8 mouse cellular contexts compared by ENCODE assay signal in the genomic region with DNA sequence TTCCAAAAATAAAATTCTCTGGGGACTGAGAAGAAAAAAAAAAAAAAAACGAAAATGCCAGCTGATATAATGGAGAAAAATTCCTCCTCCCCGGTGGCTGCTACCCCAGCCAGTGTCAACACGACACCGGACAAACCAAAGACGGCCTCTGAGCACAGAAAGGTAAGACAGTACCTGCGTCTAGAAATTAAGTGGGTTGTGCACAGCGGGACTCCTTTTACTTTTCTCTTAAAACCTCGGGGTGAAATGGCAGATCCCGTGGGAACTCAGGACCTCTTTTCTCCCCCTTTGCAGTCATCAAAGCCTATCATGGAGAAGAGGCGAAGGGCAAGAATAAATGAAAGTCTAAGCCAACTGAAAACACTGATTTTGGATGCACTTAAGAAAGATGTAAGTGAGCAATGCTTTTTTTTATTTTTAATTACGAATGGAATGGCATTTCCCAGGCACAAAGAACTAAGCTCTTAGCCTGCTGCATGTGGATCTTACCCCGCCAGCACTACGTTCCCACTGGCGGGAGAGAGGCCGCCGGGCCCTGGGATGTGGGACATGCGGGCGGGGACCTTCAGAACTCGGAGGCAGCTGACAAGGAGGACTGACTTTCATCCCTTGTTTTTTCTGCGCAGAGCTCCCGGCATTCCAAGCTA. TPM values are rescaled to one million over a fixed set of nuclear protein-coding genes. Genes with fewer than 3 reads are reported as not detected.
DNase-seq lines count a peak whose midpoint lies in the region; ATAC-seq and TF ChIP-seq lines count a peak whose summit lies in the region.

No protein-coding gene starts in this region.

- peaks cover 12% of the 10 kb centered on the region for H3K36me3 ChIP-seq in C2C12 (ENCODE audit: control insufficient read depth, insufficient read depth)
- no peaks in the 10 kb centered on the region for H3K36me3 ChIP-seq in forebrain, embryonic 12.5 days (replicated peaks)
- no peaks in the 10 kb centered on the region for H3K36me3 ChIP-seq in intestine, embryonic 15.5 days
- no peaks in the 10 kb centered on the region for H3K36me3 ChIP-seq in midbrain, embryonic 15.5 days (replicated peaks)

- peak overlapping the region; percentile 89 for H3K27ac ChIP-seq in forebrain, embryonic 12.5 days
- H3K27ac ChIP-seq in intestine, embryonic 15.5 days: peak overlapping the region; percentile 95
- H3K27ac ChIP-seq in midbrain, embryonic 15.5 days: peak overlapping the region; percentile 58

- peaks cover 73% of the 10 kb centered on the region for H3K4me1 ChIP-seq in forebrain, embryonic 12.5 days
- H3K4me1 ChIP-seq in intestine, embryonic 15.5 days (replicated peaks): peaks cover 43% of the 10 kb centered on the region
- peaks cover 59% of the 10 kb centered on the region for H3K4me1 ChIP-seq in midbrain, embryonic 15.5 days

- H3K79me2 ChIP-seq in C2C12 (ENCODE audit: control insufficient read depth, insufficient read depth): peaks cover 35% of the 10 kb centered on the region

- H3K27me3 ChIP-seq in C2C12 (ENCODE audit: control insufficient read depth, insufficient read depth, insufficient read length): no peaks in the 10 kb centered on the region
- peaks cover 33% of the 10 kb centered on the region for H3K27me3 ChIP-seq in forebrain, embryonic 12.5 days
- H3K27me3 ChIP-seq in intestine, embryonic 15.5 days (replicated peaks): no peaks in the 10 kb centered on the region
- H3K27me3 ChIP-seq in midbrain, embryonic 15.5 days (replicated peaks): peaks cover 34% of the 10 kb centered on the region

- H3K79me3 ChIP-seq in C2C12 (ENCODE audit: low read depth): peaks cover 27% of the 10 kb centered on the region

- peak overlapping the region; percentile 68 for H3K4me3 ChIP-seq in C2C12 (ENCODE audit: insufficient read depth, poor library complexity, severe bottlenecking)
- H3K4me3 ChIP-seq in forebrain, embryonic 12.5 days (replicated peaks): peak overlapping the region; percentile 70
- H3K4me3 ChIP-seq in intestine, embryonic 15.5 days (replicated peaks): peak overlapping the region; percentile 65
- peak overlapping the region; percentile 53 for H3K4me3 ChIP-seq in midbrain, embryonic 15.5 days

- H3K9me3 ChIP-seq in forebrain, embryonic 12.5 days: no peaks in the 10 kb centered on the region
- no peaks in the 10 kb centered on the region for H3K9me3 ChIP-seq in intestine, embryonic 15.5 days
- H3K9me3 ChIP-seq in midbrain, embryonic 15.5 days: no peaks in the 10 kb centered on the region

- peak overlapping the region; percentile 76 for H3ac ChIP-seq in C2C12 (ENCODE audit: control insufficient read depth, insufficient read length, low read depth)

- 0% methylated on average over 21 of the region's 21 CpGs for WGBS in forebrain, embryonic 12.5 days
- WGBS in intestine, embryonic 15.5 days: under 1% methylated on average over 21 of the region's 21 CpGs
- under 1% methylated on average over 21 of the region's 21 CpGs for WGBS in midbrain, embryonic 15.5 days

- TF ChIP-seq CTCF in C2C12 (IDR thresholded peaks at IDR 0.05; ENCODE audit: control insufficient read depth, insufficient read depth, insufficient read length): no peak

- peak overlapping the region; percentile 87 for H3K9ac ChIP-seq in forebrain, embryonic 12.5 days
- peak overlapping the region; percentile 71 for H3K9ac ChIP-seq in intestine, embryonic 15.5 days
- peak overlapping the region; percentile 44 for H3K9ac ChIP-seq in midbrain, embryonic 15.5 days

- no peak for ATAC-seq in forebrain, embryonic 12.5 days (ENCODE audit: low FRiP score)
- no peak for ATAC-seq in intestine, embryonic 15.5 days
- no peak for ATAC-seq in midbrain, embryonic 15.5 days (replicated peaks)

- peak overlapping the region; percentile 99 for H3K4me2 ChIP-seq in forebrain, embryonic 12.5 days
- peak overlapping the region; percentile 89 for H3K4me2 ChIP-seq in intestine, embryonic 15.5 days (replicated peaks)
- peak overlapping the region; percentile 99 for H3K4me2 ChIP-seq in midbrain, embryonic 15.5 days

- DNase-seq in adrenal gland, postnatal 14 days: peak; percentile 23
- DNase-seq in adrenal gland, adult 18-20 months (ENCODE audit: low spot score in 2 of 2): no peak
- DNase-seq in yolk sac, embryonic 10.5 days (ENCODE audit: low spot score): no peak
- DNase-seq in thymus, postnatal 0 days (ENCODE audit: low spot score): no peak

TF ChIP-seq in C2C12, 6 proteins besides CTCF, POLR2A, EP300 and RAD21:
- TF ChIP-seq MYOD1 (IDR thresholded peaks at IDR 0.05; ENCODE audit: control insufficient read depth, insufficient read length, low read depth): no peak

RNA-seq across cellular contexts. Expression of gene Hes1, which starts 1.5 kb away (rescaled TPM):
- 21.0 and 26.6 TPM in 2 replicates for total RNA-seq in adrenal gland, postnatal 14 days (2021)
- 10 to 100 TPM; 21.0 to 31.1 TPM for total RNA-seq in adrenal gland, adult 18-20 months (2021)
- 41.9 TPM for polyA plus RNA-seq in C2C12 (2012; fragmentation: generic; extraction: Trizol)
- 60.2 and 62.6 TPM in 2 replicates for polyA plus RNA-seq in forebrain, embryonic 12.5 days (2016; fragmentation: Nextera tagmentation; extraction: Ambion mirVana)
- polyA plus RNA-seq in intestine, embryonic 15.5 days (2015; fragmentation: Nextera tagmentation; extraction: Ambion mirVana): 55.7 and 67.4 TPM in 2 replicates
- 11.1 and 12.4 TPM in 2 replicates for polyA plus RNA-seq in midbrain, embryonic 15.5 days (2015; fragmentation: Nextera tagmentation; extraction: Ambion mirVana)
- 35.6 and 36.3 TPM in 2 replicates for polyA plus RNA-seq in thymus, postnatal 0 days (2015; fragmentation: Nextera tagmentation; extraction: Ambion mirVana)
